Mouse (Mus musculus) heart, postnatal 0 days (tissue): Measurements from ENCODE around the gene Enox1.

Source experiments
- CTCF ChIP-seq: IDR thresholded peaks from 2 replicates; pipeline ENCODE4 v1.5.1; 2016; ENCODE audit warnings: antibody characterized with exemption, control low read depth, low read depth
- EP300 ChIP-seq: IDR thresholded peaks from 2 replicates; pipeline ENCODE4 v1.6.1; 2016; ENCODE audit warnings: antibody characterized with exemption, low read depth

DNA sequence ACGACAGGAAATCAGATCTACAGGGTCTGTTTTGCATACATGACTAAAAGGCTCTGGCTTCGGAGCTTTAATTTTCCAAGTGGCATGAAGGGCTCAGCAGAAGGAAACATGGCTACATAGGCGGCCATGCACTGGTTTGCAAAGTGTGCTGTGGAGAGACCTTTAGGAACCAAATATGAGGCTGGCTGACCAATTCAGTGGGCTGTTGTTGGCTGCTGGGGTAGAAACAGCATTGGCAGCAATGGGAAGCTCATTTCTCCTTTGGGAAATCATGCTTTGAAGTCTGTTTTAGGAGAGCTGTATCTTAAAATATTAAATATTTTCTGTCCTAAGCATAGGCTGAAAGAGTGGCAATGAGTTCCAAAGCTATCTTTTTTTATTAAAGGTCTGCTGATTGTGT lies 98.6 kb downstream of the Enox1 start:
- TF ChIP-seq CTCF (no peak), EP300 (no peak)
